Mouse (Mus musculus): ENCODE measurements at regions not wholly inside any gene's neighbourhood (a gene's known extent, or its start where the extent isn't known, plus 50 kb on each side); places are given as distances from the start of the nearest gene placed in this dataset.

DNA sequence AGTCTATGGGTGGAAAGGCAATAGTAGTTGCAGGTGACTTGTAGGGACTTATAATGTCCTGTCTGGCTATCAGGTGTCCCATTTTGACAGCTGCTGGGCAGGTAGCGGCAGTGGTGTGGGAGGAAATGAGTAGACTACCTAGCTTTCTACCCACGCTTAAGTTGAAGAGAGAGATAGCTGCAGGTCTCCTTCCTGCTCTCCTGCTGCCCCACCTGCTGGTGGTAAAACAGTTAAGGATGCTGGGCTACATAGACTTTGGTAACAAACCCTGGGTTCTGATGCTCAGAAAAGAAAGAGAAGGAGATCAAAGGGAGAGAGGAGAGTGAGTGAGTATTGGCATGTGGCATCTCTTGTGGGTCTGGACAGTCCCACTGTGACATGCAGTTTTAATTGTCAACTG, 1182.0 kb downstream of the 4930447A16Rik start:
- no peak for TF ChIP-seq CTCF (IDR thresholded peaks at IDR 0.05; ENCODE audit: control insufficient read depth, insufficient read depth, insufficient replicate concordance, low read depth, low read length)
- TF ChIP-seq POLR2A (IDR thresholded peaks at IDR 0.05; ENCODE audit: control insufficient read depth, low read depth, low read length): no peak

All from testis, adult 2 months (tissue).